ENCODE assay signal across 8 mouse cellular contexts in the genomic region with DNA sequence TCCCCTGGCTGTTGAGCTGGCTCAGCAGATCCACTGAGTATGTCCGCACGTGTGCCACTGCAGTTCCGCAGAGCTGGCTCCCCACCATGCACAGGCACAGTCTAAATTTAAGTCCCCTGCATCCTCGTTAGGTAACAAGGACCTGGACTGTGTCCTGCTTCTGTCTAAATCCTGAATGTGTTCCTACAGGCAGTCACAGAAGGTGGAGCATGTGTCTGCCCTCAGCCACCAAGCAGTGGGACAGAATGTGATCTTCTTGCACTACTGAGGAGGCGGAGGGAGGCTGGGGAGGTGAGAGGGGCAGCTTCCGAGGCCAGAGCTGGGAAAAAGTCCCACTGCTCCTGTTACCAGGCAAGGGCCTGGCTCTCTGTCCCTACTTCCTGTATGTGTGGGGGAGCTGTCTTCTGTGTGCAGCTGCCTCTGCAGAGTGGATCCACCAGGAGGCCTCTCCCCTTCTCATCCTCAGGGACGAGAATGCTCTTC. TPM values are rescaled to one million over a fixed set of nuclear protein-coding genes. Genes with fewer than 3 reads are reported as not detected.
DNase-seq lines count a peak whose midpoint lies in the region; ATAC-seq lines count a peak whose summit lies in the region.
"Had no signal": no experiment of that assay in that cellular context is flagged by ENCODE, and none has a peak within 500 bp of the region (broad histone marks: within the 10 kb centered on the region; RNA-seq: fewer than 3 reads in every experiment).

No protein-coding gene starts in this region.

- ATAC-seq in kidney, embryonic 15.5 days (replicated peaks; ENCODE audit: low FRiP score) = peak; percentile 46; the same call in 1 of the 2 replicates
- no peak for ATAC-seq in stomach, embryonic 16.5 days (ENCODE audit: insufficient read depth, low FRiP score)

- H3K9ac ChIP-seq in kidney, embryonic 15.5 days = 0 out of 2 replicates have a peak overlapping the region, but pooled peaks have one; percentile 19
- peak overlapping the region; percentile 57 for H3K9ac ChIP-seq in stomach, embryonic 16.5 days (ENCODE audit: low read length)
- H3K9ac ChIP-seq: liver, embryonic 14.5 days had no signal

- no peaks in the 10 kb centered on the region for H3K36me3 ChIP-seq in kidney, embryonic 15.5 days
- H3K36me3 ChIP-seq in stomach, embryonic 16.5 days (ENCODE audit: control insufficient read depth, insufficient read depth, low read length) = no peaks in the 10 kb centered on the region

- H3K27me3 ChIP-seq in kidney, embryonic 15.5 days = no peaks in the 10 kb centered on the region
- H3K27me3 ChIP-seq in stomach, embryonic 16.5 days (ENCODE audit: control insufficient read depth, insufficient read depth, low read length) = no peaks in the 10 kb centered on the region

- no peak overlapping the region for H3K4me3 ChIP-seq in kidney, embryonic 15.5 days (replicated peaks)
- H3K4me3 ChIP-seq in stomach, embryonic 16.5 days (replicated peaks; ENCODE audit: low read length) = no peak overlapping the region

- intact Hi-C loops in gastrocnemius, postnatal 14 days (cut with DNase I; ENCODE audit: low total_unique reads) = no loop called here

- no peaks in the 10 kb centered on the region for H3K9me3 ChIP-seq in kidney, embryonic 15.5 days (replicated peaks)
- H3K9me3 ChIP-seq in stomach, embryonic 16.5 days (replicated peaks; ENCODE audit: control insufficient read depth, low read length) = no peaks in the 10 kb centered on the region

- H3K27ac ChIP-seq in kidney, embryonic 15.5 days = peak overlapping the region; percentile 81
- peak overlapping the region; percentile 82 for H3K27ac ChIP-seq in stomach, embryonic 16.5 days (ENCODE audit: low read length)
- H3K27ac ChIP-seq: liver, embryonic 14.5 days had no signal

- peaks cover 59% of the 10 kb centered on the region for H3K4me1 ChIP-seq in kidney, embryonic 15.5 days
- H3K4me1 ChIP-seq in stomach, embryonic 16.5 days (ENCODE audit: control insufficient read depth, insufficient read depth, low read length) = peaks cover 67% of the 10 kb centered on the region

- 38% methylated on average over 7 of the region's 7 CpGs for WGBS in kidney, embryonic 15.5 days
- 62% methylated on average over 7 of the region's 7 CpGs for WGBS in stomach, embryonic 16.5 days

- DNase-seq in right cerebral cortex, postnatal 36 days (ENCODE audit: low spot score in 2 of 2) = peak; percentile 54 to 80
- DNase-seq in right cerebral cortex, postnatal 14 days = no peak
- DNase-seq in gastrocnemius, postnatal 14 days = peak; percentile 63
- DNase-seq in testis, postnatal 10 days (ENCODE audit: low spot score) = no peak
- DNase-seq in right cerebral cortex, postnatal 4 days = no peak

- H3K4me2 ChIP-seq in kidney, embryonic 15.5 days = no peak overlapping the region
- H3K4me2 ChIP-seq in stomach, embryonic 16.5 days (ENCODE audit: low read depth, low read length) = no peak overlapping the region

RNA-seq across cellular contexts. Expression of a gene that starts 57.1 kb away (rescaled TPM):
- total RNA-seq in gastrocnemius, postnatal 14 days (2021) = 10 to 100 TPM; 17.8 to 18.2 TPM
- polyA plus RNA-seq in kidney, embryonic 15.5 days (2015; fragmentation: Nextera tagmentation; extraction: Ambion mirVana) = 32.4 and 35.4 TPM in 2 replicates
- polyA plus RNA-seq in stomach, embryonic 16.5 days (2015; fragmentation: Nextera tagmentation; extraction: Ambion mirVana) = 31.2 and 36.1 TPM in 2 replicates

Comparison
In these comparisons a context has a peak if more than half of its experiments do, and no peak if none do; other contexts are left out.
1. DNase-seq: peak in right cerebral cortex, postnatal 36 days (2 of 2) and gastrocnemius, postnatal 14 days (single experiment); none in right cerebral cortex, postnatal 14 days (single experiment), testis, postnatal 10 days (single experiment) and right cerebral cortex, postnatal 4 days (single experiment).